Mouse (Mus musculus) hindbrain, embryonic 13.5 days (tissue): Measurements from ENCODE around the gene Neto2. TPM values are rescaled to one million over a fixed set of nuclear protein-coding genes. Genes with fewer than 3 reads are reported as not detected.

Experiments used
- ATAC-seq: fragments of 200-750 bp; cut with Nextera tagmentation; 2 replicates; pipeline ENCODE4 v1.8.0; 2017; ENCODE audit warnings: moderate TSS enrichment; ENCODE audit not compliant: low FRiP score
- H3K27ac ChIP-seq: fragments of 300-500 bp; sonication (generic); 2 replicates; pipeline ENCODE4 v1.5.1; 2015; ENCODE audit warnings: inconsistent platforms, mild to moderate bottlenecking, moderate library complexity
- H3K27me3 ChIP-seq: fragments of 300-500 bp; sonication (generic); 2 replicates; pipeline ENCODE4 v1.6.1; 2015; ENCODE audit warnings: mild to moderate bottlenecking, inconsistent platforms
- H3K36me3 ChIP-seq: fragments of 300-500 bp; sonication (generic); 2 replicates; pipeline ENCODE4 v1.6.1; 2015; ENCODE audit warnings: mild to moderate bottlenecking, inconsistent platforms
- H3K4me1 ChIP-seq: fragments of 300-500 bp; sonication (generic); replicated peaks from 2 replicates; pipeline ENCODE4 v1.6.1; 2015; ENCODE audit warnings: inconsistent platforms
- H3K4me2 ChIP-seq: fragments of 300-500 bp; sonication (generic); 2 replicates; pipeline ENCODE4 v1.6.1; 2015; ENCODE audit warnings: inconsistent platforms, mild to moderate bottlenecking, moderate library complexity
- H3K4me3 ChIP-seq: fragments of 300-500 bp; sonication (generic); 2 replicates; pipeline ENCODE4 v1.5.1; 2015; ENCODE audit warnings: mild to moderate bottlenecking, inconsistent platforms
- H3K9ac ChIP-seq: fragments of 300-500 bp; sonication (generic); 2 replicates; pipeline ENCODE4 v1.6.1; 2015; ENCODE audit warnings: mild to moderate bottlenecking, inconsistent platforms
- H3K9me3 ChIP-seq: fragments of 300-500 bp; sonication (generic); 2 replicates; pipeline ENCODE4 v1.6.1; 2016; ENCODE audit warnings: inconsistent platforms
- WGBS: fragments of 180-500 bp; shearing (Covaris S2); methylation state at CpG from one replicate; pipeline ENCODE4 v1.1.7; 2015; 5-methylcytosine and 5-hydroxymethylcytosine counted together
- microRNA-seq: library from miRNA; unstranded; fragments of <30 nt; microRNA quantifications from one replicate; pipeline ENCODE4, GENCODE M21; 2016
- polyA plus RNA-seq: library from polyadenylated mRNA; unstranded; fragments of >200 nt; fragmentation: Nextera tagmentation; extraction: Ambion mirVana; gene quantifications from 2 replicates; pipeline ENCODE4 v1.2.1, GENCODE M21; 2015

Neto2 gene
- polyA plus RNA-seq, 1 experiment from 2014 or later, result 49.3 TPM

DNA sequence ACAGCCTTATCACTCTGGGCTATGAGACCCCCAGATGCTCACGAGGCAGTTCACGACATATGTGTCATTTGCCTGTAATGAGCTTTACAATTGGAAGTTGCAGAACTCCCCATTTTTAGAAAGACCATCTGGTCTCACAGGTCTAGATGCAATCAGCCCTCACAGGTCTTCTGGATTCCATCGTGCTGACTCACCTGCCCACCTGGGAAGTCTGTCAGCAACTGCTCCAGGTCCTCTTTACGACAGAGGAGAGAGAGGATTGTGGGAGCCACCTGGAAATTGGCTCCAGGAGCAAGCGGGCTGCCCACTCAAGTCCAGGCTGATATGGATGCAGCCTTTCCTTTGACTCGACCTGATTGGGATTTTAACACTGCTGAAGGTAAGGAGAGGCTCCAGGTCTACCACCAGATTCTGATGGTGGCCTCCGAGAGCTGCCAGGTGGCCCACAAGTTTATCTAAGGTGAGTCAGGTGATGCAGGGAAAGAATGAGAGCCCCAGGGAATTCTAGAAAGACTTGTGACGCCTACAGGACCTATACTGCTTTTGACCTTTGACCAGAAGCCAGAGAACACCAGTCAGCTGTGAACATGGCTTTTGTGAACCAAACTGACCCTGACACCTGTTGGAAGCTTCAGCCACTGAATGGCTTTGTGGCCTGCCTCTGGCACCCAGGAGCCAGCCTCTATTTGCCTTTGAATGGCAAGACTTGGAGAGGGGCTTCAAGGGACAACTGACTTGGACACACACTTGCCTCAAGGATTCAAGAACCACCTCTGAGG is 103.1 kb downstream of the Neto2 start:
- no peaks in the 10 kb centered on the region for H3K9me3 ChIP-seq
- H3K4me2 ChIP-seq, result no peak overlapping the region
- 71% methylated on average over 8 of the region's 8 CpGs for WGBS
- no peaks in the 10 kb centered on the region for H3K27me3 ChIP-seq
- peaks cover 4% of the 10 kb centered on the region; the same call in 1 of the 2 replicates for H3K4me1 ChIP-seq
- no peak overlapping the region for H3K4me3 ChIP-seq
- H3K36me3 ChIP-seq, result no peaks in the 10 kb centered on the region
- H3K9ac ChIP-seq, result no peak overlapping the region
- ATAC-seq, result no peak
- H3K27ac ChIP-seq, result no peak overlapping the region

DNA sequence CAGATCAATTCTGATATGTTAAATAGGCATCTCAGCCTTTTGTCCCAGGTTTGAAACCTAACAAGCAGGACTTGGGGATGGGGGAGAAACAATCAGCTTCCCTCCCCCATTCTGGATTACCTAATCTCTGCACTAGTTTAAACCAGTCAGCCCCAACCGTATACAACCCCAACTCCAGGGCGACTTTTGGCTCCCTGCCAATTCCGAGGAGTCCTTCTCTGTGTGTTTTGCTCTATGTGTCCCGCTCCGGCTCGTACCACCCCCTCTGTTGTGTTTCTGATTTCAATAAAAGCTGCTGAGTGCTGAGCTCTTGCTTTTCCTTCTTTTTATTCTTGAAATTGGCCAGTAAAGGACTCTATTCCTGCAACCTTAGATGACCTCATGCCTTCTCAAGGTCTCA is 105.3 kb downstream of the Neto2 start:
- no peak overlapping the region for H3K9ac ChIP-seq
- H3K36me3 ChIP-seq, result no peaks in the 10 kb centered on the region
- H3K27ac ChIP-seq, result no peak overlapping the region
- H3K4me3 ChIP-seq, result no peak overlapping the region
- 38% methylated on average over 6 of the region's 6 CpGs for WGBS
- no peaks in the 10 kb centered on the region for H3K9me3 ChIP-seq
- no peak for ATAC-seq
- H3K4me2 ChIP-seq, result no peak overlapping the region
- no peaks in the 10 kb centered on the region for H3K27me3 ChIP-seq
- H3K4me1 ChIP-seq, result peaks cover 4% of the 10 kb centered on the region; the same call in 1 of the 2 replicates

DNA sequence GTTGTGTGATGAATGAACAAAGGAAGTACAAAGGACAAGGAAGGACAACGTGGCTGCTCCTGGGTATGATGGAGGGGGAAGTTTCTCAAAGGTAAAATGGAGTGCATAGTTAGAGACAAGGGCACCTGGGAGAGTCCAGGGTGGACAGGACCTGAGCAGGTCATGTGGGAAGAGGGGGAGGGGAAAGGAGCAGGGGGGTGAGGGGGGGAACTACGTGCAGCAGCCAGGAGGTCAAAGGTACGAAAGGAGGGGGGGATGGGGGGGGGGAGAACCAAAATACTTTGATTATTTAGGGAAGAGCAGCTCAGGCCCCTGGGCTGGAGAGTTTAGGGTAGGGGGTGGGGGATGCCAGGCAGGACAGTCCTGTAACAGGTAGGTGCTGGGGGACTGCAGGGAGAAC is 105.7 kb downstream of the Neto2 start:
- WGBS, result 49% methylated on average over 2 of the region's 3 CpGs
- Histone ChIP-seq H3K27ac (no peak overlapping the region), H3K4me2 (no peak overlapping the region), H3K9me3 (no peaks in the 10 kb centered on the region), H3K36me3 (no peaks in the 10 kb centered on the region), H3K4me1 (peaks cover 4% of the 10 kb centered on the region; the same call in 1 of the 2 replicates), H3K27me3 (no peaks in the 10 kb centered on the region), H3K9ac (no peak overlapping the region), H3K4me3 (no peak overlapping the region)
- ATAC-seq, result no peak

DNA sequence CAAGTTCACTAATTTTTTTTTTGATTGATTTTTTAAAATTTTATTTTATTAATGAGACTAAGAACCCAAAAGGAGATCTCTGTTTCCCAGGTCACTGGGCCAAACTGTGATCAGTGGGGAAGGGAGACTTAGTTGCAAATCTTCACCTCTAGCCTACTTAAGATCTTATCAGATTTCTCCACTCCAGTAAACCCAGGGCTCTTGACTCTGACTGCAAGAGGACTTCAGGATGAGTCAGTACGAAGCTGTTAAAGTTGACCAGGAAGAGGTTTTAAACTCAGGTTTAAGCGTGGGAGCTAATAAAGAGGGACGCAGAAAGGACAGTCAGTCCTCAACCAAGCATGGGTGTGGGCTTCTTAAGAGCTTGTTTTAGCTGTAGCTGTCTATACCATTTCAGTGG is 107.4 kb downstream of the Neto2 start:
- no peaks in the 10 kb centered on the region for H3K27me3 ChIP-seq
- no peak overlapping the region for H3K27ac ChIP-seq
- H3K36me3 ChIP-seq, result no peaks in the 10 kb centered on the region
- peaks cover 4% of the 10 kb centered on the region; the same call in 1 of the 2 replicates for H3K4me1 ChIP-seq
- H3K4me2 ChIP-seq, result no peak overlapping the region
- WGBS, result 95% methylated on average over 3 of the region's 3 CpGs
- no peak for ATAC-seq
- H3K4me3 ChIP-seq, result no peak overlapping the region
- no peaks in the 10 kb centered on the region for H3K9me3 ChIP-seq
- H3K9ac ChIP-seq, result no peak overlapping the region

DNA sequence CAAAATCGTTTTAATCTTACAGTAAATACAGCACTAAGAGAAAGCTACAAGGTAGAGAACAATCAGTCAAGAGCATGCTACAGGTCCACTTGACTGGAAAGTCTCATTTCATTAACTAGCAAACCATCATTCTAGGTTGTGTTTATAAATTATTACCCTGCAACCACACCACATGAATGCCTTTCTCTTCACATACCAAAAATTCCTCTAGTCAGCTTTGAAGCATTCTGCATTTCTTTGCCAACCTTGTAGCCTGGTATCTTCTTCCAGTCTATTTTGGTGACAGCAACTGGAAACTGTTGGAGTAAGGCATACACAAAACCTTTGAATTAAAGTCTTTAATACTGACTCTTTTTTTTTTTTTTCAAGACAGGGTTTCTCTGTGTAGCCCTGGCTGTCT is 109.2 kb downstream of the Neto2 start:
- ATAC-seq, result no peak
- Histone ChIP-seq H3K36me3 (no peaks in the 10 kb centered on the region), H3K4me3 (no peak overlapping the region), H3K4me1 (peaks cover 4% of the 10 kb centered on the region; the same call in 1 of the 2 replicates), H3K27ac (no peak overlapping the region), H3K9ac (no peak overlapping the region), H3K27me3 (no peaks in the 10 kb centered on the region), H3K4me2 (no peak overlapping the region), H3K9me3 (no peaks in the 10 kb centered on the region)
- WGBS, result 88% methylated on average over 1 of the region's 1 CpGs

DNA sequence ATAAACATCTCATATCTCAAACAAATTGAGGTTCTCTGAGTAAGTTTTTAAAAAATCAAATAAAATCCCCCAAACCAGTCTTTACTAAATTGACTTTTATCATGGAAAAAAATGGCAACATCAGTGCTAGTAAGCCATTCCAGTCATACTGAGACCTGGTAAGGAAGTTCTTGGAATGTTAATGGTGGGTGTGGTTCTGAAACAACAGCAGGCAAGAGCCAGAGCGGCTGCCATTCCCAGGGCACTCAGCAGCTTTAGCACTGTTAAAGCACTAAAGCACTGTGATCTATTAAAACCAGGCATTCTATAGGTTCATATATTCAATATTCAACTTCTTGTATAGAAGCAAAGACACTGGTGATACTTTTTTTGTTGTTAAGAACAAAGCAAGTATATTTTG is 110.5 kb downstream of the Neto2 start:
- no peaks in the 10 kb centered on the region for H3K36me3 ChIP-seq
- no peaks in the 10 kb centered on the region for H3K4me1 ChIP-seq
- no peaks in the 10 kb centered on the region for H3K9me3 ChIP-seq
- no peaks in the 10 kb centered on the region for H3K27me3 ChIP-seq
- no peak overlapping the region for H3K4me2 ChIP-seq
- ATAC-seq, result no peak
- WGBS, result 83% methylated on average over 1 of the region's 1 CpGs
- no peak overlapping the region for H3K4me3 ChIP-seq
- no peak overlapping the region for H3K27ac ChIP-seq
- no peak overlapping the region for H3K9ac ChIP-seq

DNA sequence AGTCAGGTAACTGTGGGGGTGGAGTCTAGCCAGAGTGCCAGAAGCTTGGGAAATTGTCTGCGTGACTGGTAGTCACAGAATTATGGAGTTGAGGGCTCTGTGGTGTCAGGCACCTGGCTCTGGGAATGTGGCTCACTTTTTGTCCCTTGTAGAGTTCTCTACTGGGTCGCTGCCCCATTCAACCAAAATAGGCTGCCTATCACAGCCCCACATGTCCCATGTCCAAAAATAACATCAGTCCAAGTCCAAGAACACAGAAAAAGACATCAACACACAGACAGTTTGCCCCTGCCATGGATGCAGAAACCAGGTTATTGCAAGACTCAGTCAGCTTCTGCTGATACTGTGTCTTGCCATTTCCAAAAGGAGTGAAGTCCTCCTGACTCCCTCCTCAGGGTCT is 112.1 kb downstream of the Neto2 start:
- Histone ChIP-seq H3K27ac (no peak overlapping the region), H3K4me2 (no peak overlapping the region), H3K9me3 (no peaks in the 10 kb centered on the region), H3K9ac (no peak overlapping the region), H3K4me1 (no peaks in the 10 kb centered on the region), H3K36me3 (no peaks in the 10 kb centered on the region), H3K4me3 (no peak overlapping the region), H3K27me3 (no peaks in the 10 kb centered on the region)
- ATAC-seq, result no peak
- 81% methylated on average over 2 of the region's 2 CpGs for WGBS

Small RNA genes lying within 50 kb of the gene (microRNA-seq; reads per million reads assigned to microRNA genes)
- not detected for gene Mir8109

Other genes starting within 250 kb of the Neto2 start
- 39.9 and 47.7 TPM in 2 replicates for gene Gpt2, start 208.3 kb downstream of the Neto2 start, polyA plus RNA-seq
- 168 and 172 TPM in 2 replicates for gene Dnaja2, start 145.6 kb downstream of the Neto2 start, polyA plus RNA-seq
- gene Itfg1, start 140.0 kb upstream of the Neto2 start, polyA plus RNA-seq, result 161 and 163 TPM in 2 replicates
- 41.0 and 42.2 TPM in 2 replicates for gene Phkb, start 140.0 kb upstream of the Neto2 start, polyA plus RNA-seq